Mouse (Mus musculus) neural tube, embryonic 11.5 days (tissue): ENCODE results near the gene Maneal. TPM values are rescaled to one million over a fixed set of nuclear protein-coding genes. Genes with fewer than 3 reads are reported as not detected.

Experiments
- ATAC-seq: fragments of 200-750 bp; cut with Nextera tagmentation; 2 replicates; pipeline ENCODE4 v1.8.0; 2017; ENCODE audit warnings: moderate number of reproducible peaks, mild to moderate bottlenecking, moderate TSS enrichment, moderate library complexity; ENCODE audit not compliant: insufficient read depth, low FRiP score, low TSS enrichment
- DNase-seq: peaks from one replicate; pipeline ENCODE4 v3.0.0-alpha.2; 2015; ENCODE audit warnings: low spot score
- H3K27ac ChIP-seq: fragments of 300-500 bp; sonication (generic); 2 replicates; pipeline ENCODE4 v1.5.1; 2014; ENCODE audit warnings: low read depth, mild to moderate bottlenecking, low read length
- H3K27me3 ChIP-seq: fragments of 300-500 bp; sonication (generic); 2 replicates; pipeline ENCODE4 v1.6.1; 2014; ENCODE audit warnings: mild to moderate bottlenecking, low read length, mixed read lengths; ENCODE audit not compliant: control insufficient read depth, insufficient read depth
- H3K36me3 ChIP-seq: fragments of 300-500 bp; sonication (generic); 2 replicates; pipeline ENCODE4 v1.6.1; 2014; ENCODE audit warnings: mild to moderate bottlenecking, low read length, moderate library complexity, mixed read lengths; ENCODE audit not compliant: control insufficient read depth, insufficient read depth
- H3K4me1 ChIP-seq: fragments of 300-500 bp; sonication (generic); 2 replicates; pipeline ENCODE4 v1.6.1; 2014; ENCODE audit warnings: low read length, mixed read lengths; ENCODE audit not compliant: control insufficient read depth, insufficient read depth
- H3K4me2 ChIP-seq: fragments of 300-500 bp; sonication (generic); 2 replicates; pipeline ENCODE4 v1.6.1; 2014; ENCODE audit warnings: low read depth, mild to moderate bottlenecking, moderate library complexity
- H3K4me3 ChIP-seq: fragments of 300-500 bp; sonication (generic); 2 replicates; pipeline ENCODE4 v1.5.1; 2014; ENCODE audit warnings: low read depth, low read length
- H3K9ac ChIP-seq: fragments of 300-500 bp; sonication (generic); 2 replicates; pipeline ENCODE4 v1.6.1; 2014; ENCODE audit warnings: mild to moderate bottlenecking, low read length
- H3K9me3 ChIP-seq: fragments of 300-500 bp; sonication (generic); 2 replicates; pipeline ENCODE4 v1.6.1; 2016; ENCODE audit warnings: low read length; ENCODE audit not compliant: control insufficient read depth
- WGBS: fragments of 180-500 bp; shearing (Covaris S2); extraction: QIAGEN DNeasy Blood & Tissue Kit; methylation state at CpG from one replicate; pipeline ENCODE4 v1.1.7; 2014; 5-methylcytosine and 5-hydroxymethylcytosine counted together
- polyA plus RNA-seq: library from polyadenylated mRNA; unstranded; fragments of >200 nt; fragmentation: Nextera tagmentation; extraction: Ambion mirVana; gene quantifications from 2 replicates; pipeline ENCODE4 v1.2.1, GENCODE M21; 2014

Gene Maneal
- polyA plus RNA-seq, 1 experiment from 2014 or later: 11.8 TPM

- Histone ChIP-seq H3K27ac (no peak overlapping the region), H3K4me3 (no peak overlapping the region), H3K9ac (no peak overlapping the region), H3K36me3 (peaks cover 6% of the 10 kb centered on the region; the same call in 1 of the 2 replicates), H3K4me1 (peaks cover 8% of the 10 kb centered on the region), H3K9me3 (no peaks in the 10 kb centered on the region), H3K27me3 (peaks cover under 1% of the 10 kb centered on the region; the same call in 1 of the 2 replicates), H3K4me2 (no peak overlapping the region)
- WGBS: 94% methylated on average over 8 of the region's 8 CpGs
- DNase-seq (no peak), ATAC-seq (no peak)
Measured at GRCm38 (mm10) chr4:124856294-124856693, 5.7 kb downstream of the Maneal start.

- ATAC-seq: peak; percentile 22
Measured at GRCm38 (mm10) chr4:124850933-124851658, 10.9 kb downstream of the Maneal start, which contains the start of gene 1110065P20Rik. Gene 1110065P20Rik (minus strand): TSS chr4:124851196.

GRCm38 (mm10) chr4:124850261-124850913 is 11.6 kb downstream of the Maneal start, which contains the start of gene Yrdc:
Gene Yrdc (plus strand): TSS chr4:124850679.
- Histone ChIP-seq H3K4me2 (peak within 1 kb of the TSS; percentile 83), H3K27ac (peak within 1 kb of the TSS; percentile 93), H3K4me3 (peak within 1 kb of the TSS; percentile 100), H3K36me3 (peaks cover 4% of the 10 kb centered on the region), H3K4me1 (peaks cover 11% of the 10 kb centered on the region), H3K9ac (peak within 1 kb of the TSS; percentile 83), H3K27me3 (no peaks in the 10 kb centered on the region), H3K9me3 (no peaks in the 10 kb centered on the region)
- ATAC-seq: peak; percentile 92
- WGBS: under 1% methylated on average over 79 of the region's 90 CpGs
- DNase-seq: peak; percentile 97

More at GRCm38 (mm10) chr4:124850933-124851658, 10.9 kb downstream of the Maneal start, which contains the start of gene 1110065P20Rik:
- Histone ChIP-seq H3K4me2 (peak within 1 kb of the TSS; percentile 83), H3K4me3 (peak within 1 kb of the TSS; percentile 100), H3K27ac (peak within 1 kb of the TSS; percentile 93), H3K36me3 (peaks cover 4% of the 10 kb centered on the region; the same call in 1 of the 2 replicates), H3K9me3 (no peaks in the 10 kb centered on the region), H3K27me3 (no peaks in the 10 kb centered on the region), H3K4me1 (peaks cover 11% of the 10 kb centered on the region), H3K9ac (peak within 1 kb of the TSS; percentile 83)
- peak; percentile 49 for DNase-seq
- WGBS: under 1% methylated on average over 71 of the region's 75 CpGs

GRCm38 (mm10) chr4:124849631-124850260 is 12.2 kb downstream of the Maneal start:
- Histone ChIP-seq H3K4me3 (peak overlapping the region; percentile 100), H3K36me3 (peaks cover 2% of the 10 kb centered on the region), H3K4me2 (peak overlapping the region; percentile 83), H3K4me1 (peaks cover 11% of the 10 kb centered on the region), H3K27ac (peak overlapping the region; percentile 93), H3K9me3 (no peaks in the 10 kb centered on the region), H3K27me3 (no peaks in the 10 kb centered on the region), H3K9ac (peak overlapping the region; percentile 83)
- ATAC-seq: peak; percentile 60
- DNase-seq: no peak
- 2% methylated on average over 24 of the region's 24 CpGs for WGBS

GRCm38 (mm10) chr4:124847573-124847972 is 14.4 kb downstream of the Maneal start:
- Histone ChIP-seq H3K27ac (no peak overlapping the region), H3K4me1 (peaks cover 11% of the 10 kb centered on the region), H3K4me2 (no peak overlapping the region), H3K9ac (no peak overlapping the region), H3K36me3 (peaks cover 5% of the 10 kb centered on the region), H3K9me3 (no peaks in the 10 kb centered on the region), H3K4me3 (no peak overlapping the region), H3K27me3 (no peaks in the 10 kb centered on the region)
- ATAC-seq (no peak), DNase-seq (peak; percentile 86)
- WGBS: 4% methylated on average over 8 of the region's 8 CpGs

GRCm38 (mm10) chr4:124843493-124843892 is 18.5 kb downstream of the Maneal start:
- DNase-seq (peak; percentile 54), ATAC-seq (no peak)
- Histone ChIP-seq H3K9ac (no peak overlapping the region), H3K27ac (no peak overlapping the region), H3K9me3 (no peaks in the 10 kb centered on the region), H3K27me3 (no peaks in the 10 kb centered on the region), H3K36me3 (peaks cover 6% of the 10 kb centered on the region), H3K4me1 (no peaks in the 10 kb centered on the region), H3K4me3 (no peak overlapping the region), H3K4me2 (no peak overlapping the region)
- 60% methylated on average over 11 of the region's 11 CpGs for WGBS

GRCm38 (mm10) chr4:124840998-124841397 is 21.0 kb downstream of the Maneal start:
- Histone ChIP-seq H3K4me2 (no peak overlapping the region), H3K9ac (no peak overlapping the region), H3K4me3 (no peak overlapping the region), H3K9me3 (no peaks in the 10 kb centered on the region), H3K27ac (no peak overlapping the region), H3K4me1 (no peaks in the 10 kb centered on the region), H3K27me3 (no peaks in the 10 kb centered on the region), H3K36me3 (peaks cover 7% of the 10 kb centered on the region)
- ATAC-seq (no peak), DNase-seq (no peak)
- WGBS: 100% methylated on average over 1 of the region's 1 CpGs

GRCm38 (mm10) chr4:124838035-124838700 is 23.8 kb downstream of the Maneal start:
- Histone ChIP-seq H3K36me3 (peaks cover 7% of the 10 kb centered on the region), H3K9ac (no peak overlapping the region), H3K4me3 (no peak overlapping the region), H3K27me3 (no peaks in the 10 kb centered on the region), H3K9me3 (no peaks in the 10 kb centered on the region), H3K27ac (no peak overlapping the region), H3K4me2 (no peak overlapping the region), H3K4me1 (no peaks in the 10 kb centered on the region)
- no peak for DNase-seq
- WGBS: 91% methylated on average over 14 of the region's 14 CpGs
- no peak for ATAC-seq
